Mouse (Mus musculus) lung, adult 2 months (tissue): ENCODE measurements around the gene Il11ra1.

ENCODE experiments used
- CTCF ChIP-seq: fragments of 200-500 bp; IDR thresholded peaks from 2 replicates; pipeline ENCODE4 v1.5.1; 2011; ENCODE audit warnings: mild to moderate bottlenecking, low read length, control low read depth; ENCODE audit not compliant: insufficient read depth
- POLR2A ChIP-seq: fragments of 200-500 bp; IDR thresholded peaks from 2 replicates; pipeline ENCODE4 v1.6.1; 2011; ENCODE audit warnings: low read depth, mild to moderate bottlenecking, control low read depth, low read length, borderline replicate concordance; ENCODE audit errors: extremely low read depth

- no peak for TF ChIP-seq POLR2A
- no peak for TF ChIP-seq CTCF
Observed at GRCm38 (mm10) chr4:41673186-41673585, 26.6 kb upstream of the Il11ra1 start.
